Mouse (Mus musculus) lung, postnatal 0 days (tissue): ENCODE measurements around the gene Pole2. TPM values are rescaled to one million over a fixed set of nuclear protein-coding genes. Genes with fewer than 3 reads are reported as not detected.
A peak's percentile ranks its signal among the peaks of the same experiment; 100 is the strongest.
"Not testable (repeated sequence)": the region's sequence is repeated elsewhere in the genome, so short reads cannot be mapped to it uniquely, and the experiment has no call there.

Experiments used
- ATAC-seq: fragments of 200-750 bp; cut with Nextera tagmentation; 2 replicates; pipeline ENCODE4 v1.8.0; 2017; ENCODE audit warnings: moderate library complexity
- DNase-seq: peaks from one replicate; pipeline ENCODE4 v3.0.0-alpha.2; 2016; ENCODE audit warnings: low spot score
- H3K27ac ChIP-seq: fragments of 300-500 bp; sonication (generic); 2 replicates; pipeline ENCODE4 v1.5.1; 2014; ENCODE audit warnings: antibody characterized with exemption, mild to moderate bottlenecking, low read length, mixed read lengths
- H3K27me3 ChIP-seq: fragments of 300-500 bp; sonication (generic); replicated peaks from 2 replicates; pipeline ENCODE4 v1.6.1; 2014; ENCODE audit warnings: low read length, mixed read lengths; ENCODE audit not compliant: insufficient read depth
- H3K36me3 ChIP-seq: fragments of 300-500 bp; sonication (generic); 2 replicates; pipeline ENCODE4 v1.6.1; 2014; ENCODE audit warnings: low read length, mixed read lengths; ENCODE audit not compliant: insufficient read depth
- H3K4me1 ChIP-seq: fragments of 300-500 bp; sonication (generic); 2 replicates; pipeline ENCODE4 v1.6.1; 2014; ENCODE audit warnings: antibody characterized with exemption, low read depth, low read length, mixed read lengths; ENCODE audit not compliant: insufficient read depth
- H3K4me2 ChIP-seq: fragments of 300-500 bp; sonication (generic); replicated peaks from 2 replicates; pipeline ENCODE4 v1.6.1; 2014; ENCODE audit warnings: low read depth, mild to moderate bottlenecking, low read length, moderate library complexity, mixed read lengths
- H3K4me3 ChIP-seq: fragments of 300-500 bp; sonication (generic); 2 replicates; pipeline ENCODE4 v1.5.1; 2014; ENCODE audit warnings: low read depth, low read length
- H3K9ac ChIP-seq: fragments of 300-500 bp; sonication (generic); replicated peaks from 2 replicates; pipeline ENCODE4 v1.6.1; 2014; ENCODE audit warnings: low read depth, mild to moderate bottlenecking
- H3K9me3 ChIP-seq: fragments of 300-500 bp; sonication (generic); 2 replicates; pipeline ENCODE4 v1.6.1; 2016; ENCODE audit warnings: low read length, mixed read lengths
- CTCF ChIP-seq: IDR thresholded peaks from 2 replicates; pipeline ENCODE4 v1.5.1; 2016; ENCODE audit warnings: antibody characterized with exemption, mild to moderate bottlenecking
- EP300 ChIP-seq: IDR thresholded peaks from 2 replicates; pipeline ENCODE4 v1.6.1; 2016; ENCODE audit warnings: antibody characterized with exemption, mild to moderate bottlenecking, control low read depth
- WGBS: fragments of 180-500 bp; shearing (Covaris S2); extraction: QIAGEN DNeasy Blood & Tissue Kit; methylation state at CpG from one replicate; pipeline ENCODE4 v1.1.7; 2014; 5-methylcytosine and 5-hydroxymethylcytosine counted together
- polyA plus RNA-seq: library from polyadenylated mRNA; unstranded; fragments of >200 nt; fragmentation: Nextera tagmentation; extraction: Ambion mirVana; gene quantifications from 2 replicates; pipeline ENCODE4 v1.2.1, GENCODE M21; 2015

Gene Pole2
- polyA plus RNA-seq, 1 experiment from 2014 or later = 5.3 TPM

DNA sequence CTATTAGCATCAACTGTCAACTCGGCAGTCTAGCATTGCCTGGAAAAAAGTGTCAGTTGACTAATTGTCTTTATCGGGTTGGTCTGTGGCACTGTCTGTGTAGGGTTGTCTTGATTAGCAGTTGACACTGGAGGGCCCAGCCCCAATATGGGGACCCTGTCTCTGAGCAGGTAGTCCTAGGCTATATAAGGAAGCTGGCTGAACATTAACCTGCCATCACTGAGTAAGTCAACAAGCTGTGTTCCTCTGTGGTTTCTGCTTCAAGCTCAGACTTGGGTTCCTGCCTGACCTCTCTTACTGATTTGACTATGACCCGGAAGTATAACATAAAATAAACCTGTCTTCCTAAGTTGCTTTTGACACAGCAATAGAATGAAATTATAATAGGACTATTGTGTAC, 52.0 kb downstream of the Pole2 start:
- Histone ChIP-seq H3K4me1 (no peaks in the 10 kb centered on the region), H3K36me3 (no peaks in the 10 kb centered on the region), H3K4me2 (no peak overlapping the region), H3K9ac (no peak overlapping the region), H3K27me3 (no peaks in the 10 kb centered on the region), H3K9me3 (no peaks in the 10 kb centered on the region), H3K4me3 (no peak overlapping the region), H3K27ac (no peak overlapping the region)
- DNase-seq = no peak
- no peak for ATAC-seq
- WGBS = 92% methylated on average over 3 of the region's 3 CpGs
- no peak for TF ChIP-seq CTCF

DNA sequence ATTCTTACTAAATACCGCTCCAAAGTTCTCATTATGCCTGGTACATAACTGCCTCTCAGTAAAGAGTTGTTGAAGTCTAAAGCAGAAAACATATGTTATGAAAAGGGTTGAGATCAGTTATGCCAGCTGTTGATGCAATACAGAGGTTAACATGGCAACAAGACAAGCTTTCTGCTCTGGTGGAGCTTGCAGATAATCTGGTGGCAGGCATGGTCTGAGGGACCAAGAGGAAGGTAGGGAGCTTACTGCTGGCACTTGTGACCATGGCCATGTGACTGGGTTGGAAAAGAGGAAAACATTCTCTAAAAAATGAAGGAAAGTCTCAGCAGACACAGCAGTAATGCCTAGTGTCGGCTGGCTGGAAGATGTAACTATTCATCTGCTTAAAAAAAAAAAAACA, 56.7 kb downstream of the Pole2 start:
- H3K9me3 ChIP-seq = no peaks in the 10 kb centered on the region
- H3K9ac ChIP-seq = no peak overlapping the region
- WGBS = 94% methylated on average over 2 of the region's 2 CpGs
- TF ChIP-seq CTCF (no peak), EP300 (no peak)
- no peak overlapping the region for H3K27ac ChIP-seq
- no peak overlapping the region for H3K4me3 ChIP-seq
- DNase-seq (no peak), ATAC-seq (no peak)
- H3K27me3 ChIP-seq = no peaks in the 10 kb centered on the region
- H3K4me2 ChIP-seq = no peak overlapping the region
- no peaks in the 10 kb centered on the region for H3K36me3 ChIP-seq
- H3K4me1 ChIP-seq = peaks cover 4% of the 10 kb centered on the region; the same call in 1 of the 2 replicates

DNA sequence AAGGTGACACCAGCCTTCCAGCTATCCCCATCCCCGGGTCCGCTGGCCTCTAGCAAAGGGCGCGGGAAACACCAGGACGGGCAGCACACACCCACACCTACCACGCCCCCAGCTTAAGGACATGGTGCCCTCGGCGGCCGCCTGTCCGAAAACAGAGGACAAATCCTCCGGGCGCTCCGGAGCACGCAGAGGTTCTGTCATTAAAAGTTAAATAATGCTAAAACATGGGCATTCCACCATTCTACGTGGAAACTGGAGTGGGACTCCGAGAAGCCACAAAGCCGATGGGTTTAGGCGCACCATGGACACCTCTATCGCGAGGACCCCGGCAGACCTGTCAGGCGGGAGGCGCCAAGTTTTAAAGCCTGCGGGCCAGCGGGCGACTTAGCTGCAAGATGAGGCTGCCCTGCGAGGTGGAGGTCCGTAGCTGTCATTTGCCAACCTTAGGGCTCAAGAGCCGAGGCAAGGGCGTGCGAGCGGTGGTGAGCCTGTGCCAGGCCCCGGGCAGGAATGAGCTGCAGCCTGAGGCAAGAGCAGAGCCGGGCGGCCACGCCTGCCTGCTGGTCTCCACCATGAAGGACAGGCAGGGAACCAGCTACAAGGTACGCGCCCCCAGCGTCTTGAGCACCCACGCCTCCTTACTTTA, 59.4 kb downstream of the Pole2 start, which contains the start of gene Lrr1:
Gene Lrr1 (plus strand): TSS at position 354 of the 646 bp plus-strand sequence.
- H3K9ac ChIP-seq = peak within 1 kb of the TSS; percentile 76
- H3K4me1 ChIP-seq = peaks cover 4% of the 10 kb centered on the region; the same call in 1 of the 2 replicates
- peak within 1 kb of the TSS; percentile 66 for H3K27ac ChIP-seq
- DNase-seq (peak; percentile 84), ATAC-seq (peak; percentile 97)
- WGBS = under 1% methylated on average over 36 of the region's 40 CpGs
- H3K36me3 ChIP-seq = no peaks in the 10 kb centered on the region
- TF ChIP-seq CTCF (no peak), EP300 (peak; percentile 94)
- no peaks in the 10 kb centered on the region for H3K9me3 ChIP-seq
- no peaks in the 10 kb centered on the region for H3K27me3 ChIP-seq
- peak within 1 kb of the TSS; percentile 59 for H3K4me3 ChIP-seq
- H3K4me2 ChIP-seq = peak within 1 kb of the TSS; percentile 92

DNA sequence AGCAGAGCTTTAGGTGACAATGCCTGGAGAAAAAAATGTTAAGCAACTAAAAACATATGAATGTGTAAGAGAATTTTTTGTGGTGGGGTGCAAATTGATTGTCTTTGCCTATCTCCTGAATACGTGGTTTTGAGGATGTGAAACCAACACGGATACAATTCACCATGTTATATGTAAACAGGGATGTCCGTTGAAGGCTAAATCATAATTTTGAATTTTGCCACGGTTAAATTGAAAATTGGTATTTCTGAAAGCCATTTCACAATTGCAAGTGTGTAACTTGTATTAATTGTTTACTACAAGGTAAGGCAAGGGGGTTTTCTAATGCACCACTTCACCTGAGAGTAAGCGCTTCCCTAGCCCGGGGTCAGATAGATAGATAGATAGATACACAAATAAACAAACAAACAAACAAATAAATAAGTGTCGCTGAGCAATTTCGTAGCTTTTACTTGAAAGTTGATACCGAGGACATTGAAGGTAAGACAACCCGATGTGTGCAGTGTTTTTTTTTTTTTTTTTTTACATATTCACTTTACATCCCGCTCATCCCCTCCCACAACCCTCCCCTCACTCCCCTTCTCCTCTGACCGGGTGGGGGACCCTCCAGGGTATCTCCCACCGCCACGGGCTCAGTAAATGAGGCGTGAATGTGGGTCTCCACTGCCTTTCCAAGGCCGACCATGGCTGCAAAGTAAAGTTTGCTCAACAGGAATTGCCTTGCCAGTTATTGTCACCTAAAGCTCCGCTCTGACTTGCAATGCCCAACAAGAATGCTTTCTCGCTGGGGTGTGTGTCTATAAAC, 60.1 kb downstream of the Pole2 start:
- WGBS = 5% methylated on average over 18 of the region's 18 CpGs
- H3K4me1 ChIP-seq = peaks cover 4% of the 10 kb centered on the region; the same call in 1 of the 2 replicates
- H3K9ac ChIP-seq = peak overlapping the region; percentile 76
- H3K4me2 ChIP-seq = peak overlapping the region; percentile 92
- H3K36me3 ChIP-seq = no peaks in the 10 kb centered on the region
- ATAC-seq (peak; percentile 8; the same call in 1 of the 2 replicates), DNase-seq (no peak)
- TF ChIP-seq EP300 (no peak), CTCF (no peak)
- H3K27ac ChIP-seq = no peak overlapping the region
- H3K27me3 ChIP-seq = no peaks in the 10 kb centered on the region
- H3K4me3 ChIP-seq = peak overlapping the region; percentile 59
- H3K9me3 ChIP-seq = no peaks in the 10 kb centered on the region

DNA sequence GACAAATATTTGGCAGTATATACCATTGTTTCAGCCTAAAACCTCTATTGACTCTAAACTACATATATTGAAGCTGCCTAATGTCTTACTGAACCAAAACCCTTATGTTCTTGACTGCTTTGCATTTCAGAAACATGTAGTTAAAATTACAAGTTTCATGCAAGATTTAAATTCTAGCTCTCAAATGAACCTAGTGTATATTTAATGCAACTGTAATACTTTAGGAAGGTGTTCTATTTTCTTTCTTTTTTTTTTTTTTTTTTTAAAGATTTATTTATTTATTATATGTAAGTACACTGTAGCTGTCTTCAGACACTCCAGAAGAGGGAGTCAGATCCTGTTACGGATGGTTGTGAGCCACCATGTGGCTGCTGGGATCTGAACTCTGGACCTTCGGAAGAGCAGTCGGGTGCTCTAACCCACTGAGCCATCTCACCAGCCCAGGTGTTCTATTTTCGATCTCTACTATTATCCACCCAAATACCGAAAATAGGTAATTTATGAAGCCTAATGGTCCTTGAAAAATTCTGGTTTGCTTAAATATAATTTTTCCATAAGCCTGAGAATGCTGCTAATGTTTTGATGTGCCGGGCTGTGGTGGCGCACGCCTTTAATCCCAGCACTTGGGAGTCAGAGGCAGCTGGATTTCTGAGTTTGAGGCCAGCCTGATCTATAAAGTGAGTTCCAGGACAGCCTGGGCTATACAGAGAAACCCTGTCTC, 61.0 kb downstream of the Pole2 start:
- H3K27ac ChIP-seq, ATAC-seq, H3K9ac ChIP-seq, H3K4me3 ChIP-seq, H3K4me1 ChIP-seq, H3K36me3 ChIP-seq, DNase-seq, H3K27me3 ChIP-seq, H3K9me3 ChIP-seq, H3K4me2 ChIP-seq: not testable (repeated sequence)
- WGBS = 72% methylated on average over 8 of the region's 8 CpGs

DNA sequence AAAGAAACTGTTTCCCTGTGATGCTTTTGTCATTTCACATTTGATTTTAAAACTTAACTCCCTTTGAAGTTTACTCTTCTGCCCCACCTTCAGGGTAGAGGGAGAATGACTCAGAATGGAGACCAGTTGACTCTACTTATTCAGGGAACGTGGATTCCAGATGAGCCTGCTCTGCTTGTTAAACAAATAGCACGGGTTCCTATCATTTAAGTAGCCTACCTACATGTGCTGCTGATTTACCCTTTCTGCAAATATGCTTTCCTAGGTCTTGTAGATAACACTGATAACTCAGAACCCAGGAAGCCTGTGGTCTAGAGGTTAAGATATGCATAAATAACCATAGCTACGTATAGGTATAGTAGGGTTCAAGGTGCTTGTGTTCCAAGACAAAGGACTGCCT, 63.1 kb downstream of the Pole2 start:
- no peak overlapping the region for H3K4me3 ChIP-seq
- ATAC-seq (no peak), DNase-seq (no peak)
- WGBS = 43% methylated on average over 3 of the region's 3 CpGs
- H3K9ac ChIP-seq = no peak overlapping the region
- H3K4me2 ChIP-seq = no peak overlapping the region
- H3K9me3 ChIP-seq = no peaks in the 10 kb centered on the region
- H3K4me1 ChIP-seq = peaks cover 4% of the 10 kb centered on the region; the same call in 1 of the 2 replicates
- no peaks in the 10 kb centered on the region for H3K27me3 ChIP-seq
- no peak overlapping the region for H3K27ac ChIP-seq
- no peaks in the 10 kb centered on the region for H3K36me3 ChIP-seq
- no peak for TF ChIP-seq CTCF
- TF ChIP-seq EP300 = no peak

DNA sequence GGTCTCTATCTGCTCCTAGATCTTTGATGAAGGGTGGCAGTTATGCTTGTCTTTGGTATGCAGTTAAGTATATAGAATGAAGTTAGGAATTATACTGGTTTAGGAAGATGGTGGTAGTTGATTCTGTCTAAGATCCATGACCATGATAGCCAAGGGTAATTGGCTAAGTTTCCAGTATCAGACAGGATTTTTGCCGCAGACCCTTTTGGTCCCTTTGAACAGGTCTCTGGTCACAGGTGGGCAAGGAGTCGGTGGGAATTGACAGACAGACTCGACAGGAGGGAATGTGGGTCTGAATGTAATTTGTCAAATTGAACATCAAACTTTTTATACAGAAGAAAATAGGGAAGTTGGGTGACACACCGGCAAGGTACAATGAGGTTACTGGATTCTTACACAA, 64.4 kb downstream of the Pole2 start:
- H3K4me1 ChIP-seq, H3K4me2 ChIP-seq, DNase-seq, H3K27ac ChIP-seq, H3K4me3 ChIP-seq, H3K9ac ChIP-seq, H3K9me3 ChIP-seq, H3K27me3 ChIP-seq, ATAC-seq, H3K36me3 ChIP-seq: not testable (repeated sequence)
- WGBS = 86% methylated on average over 4 of the region's 4 CpGs

DNA sequence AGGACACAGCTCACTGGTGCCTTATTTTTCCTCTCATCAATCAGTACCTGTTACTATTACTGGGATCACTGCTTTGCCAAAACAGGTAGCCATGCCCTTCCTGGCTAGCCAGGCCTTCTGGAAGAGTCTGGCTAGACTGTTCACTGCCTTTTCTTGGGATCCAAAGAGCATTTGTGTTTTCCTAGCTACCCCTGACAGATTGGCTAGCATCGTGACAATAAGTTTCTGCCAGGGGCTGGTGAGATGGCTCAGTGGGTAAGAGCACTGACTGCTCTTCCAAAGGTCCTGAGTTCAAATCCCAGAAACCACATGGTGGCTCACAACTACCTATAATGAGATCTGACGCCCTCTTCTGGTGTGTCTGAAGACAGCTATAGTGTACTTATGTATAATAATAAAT, 67.3 kb downstream of the Pole2 start:
- ATAC-seq, H3K27me3 ChIP-seq, H3K27ac ChIP-seq, DNase-seq, H3K9me3 ChIP-seq, H3K9ac ChIP-seq, H3K4me1 ChIP-seq, H3K4me2 ChIP-seq, H3K36me3 ChIP-seq, H3K4me3 ChIP-seq: not testable (repeated sequence)
- WGBS = 71% methylated on average over 2 of the region's 2 CpGs
